Mouse (Mus musculus): ENCODE results near the gene Mcoln2. TPM values are rescaled to one million over a fixed set of nuclear protein-coding genes. Genes with fewer than 3 reads are reported as not detected.

Mcoln2 gene
- total and polyA plus RNA-seq, 3 experiments: 0.66 TPM; not detected in 2

DNA sequence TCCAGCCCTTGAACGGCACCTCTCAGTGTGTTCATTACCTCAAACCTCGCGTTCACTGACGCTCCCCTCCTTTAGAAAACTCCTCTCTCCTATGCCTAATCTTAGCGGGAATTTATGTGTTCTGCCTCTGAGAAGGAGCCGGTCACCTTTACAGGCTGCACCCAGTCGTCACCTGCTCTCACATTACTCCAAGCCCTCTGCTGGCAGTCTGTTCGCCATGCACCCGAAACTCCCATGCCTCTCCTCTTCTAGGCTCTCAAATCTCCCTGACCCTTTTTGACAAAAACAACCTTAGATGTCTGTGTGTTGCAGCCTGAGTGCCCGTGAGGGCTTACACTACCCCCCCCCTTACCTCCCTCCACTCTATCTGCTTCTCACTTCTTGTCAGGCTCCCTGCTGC is 13.2 kb upstream of the Mcoln2 start:
- no peak for ATAC-seq (ENCODE audit: extremely low read depth, insufficient number of reproducible peaks, low FRiP score, poor library complexity, severe bottlenecking)
- H3K27me3 ChIP-seq (ENCODE audit: insufficient read depth, low read length): no peaks in the 10 kb centered on the region; the same call in 1 of the 2 replicates
- no peaks in the 10 kb centered on the region for H3K36me3 ChIP-seq (replicated peaks)
- H3K4me3 ChIP-seq (ENCODE audit: low read depth, low read length): no peak overlapping the region
- TF ChIP-seq POLR2AphosphoS5 (IDR thresholded peaks at IDR 0.05; ENCODE audit: insufficient replicate concordance, low read depth, low read length) (no peak), GATA2 (IDR thresholded peaks at IDR 0.05; ENCODE audit: borderline replicate concordance, low read depth, low read length) (no peak), CTCF (IDR thresholded peaks at IDR 0.05; ENCODE audit: low read depth, low read length) (no peak), TAL1 (conservative IDR thresholded peaks at IDR 0.05; ENCODE audit: low read depth, low read length) (no peak), GATA1 (IDR thresholded peaks at IDR 0.05; ENCODE audit: borderline replicate concordance, low read length) (no peak)
- no peaks in the 10 kb centered on the region for H3K9me3 ChIP-seq (replicated peaks)
- no peaks in the 10 kb centered on the region for H3K4me1 ChIP-seq (ENCODE audit: insufficient read depth, low read depth, low read length)
- DNase-seq (ENCODE audit: low spot score): no peak

DNA sequence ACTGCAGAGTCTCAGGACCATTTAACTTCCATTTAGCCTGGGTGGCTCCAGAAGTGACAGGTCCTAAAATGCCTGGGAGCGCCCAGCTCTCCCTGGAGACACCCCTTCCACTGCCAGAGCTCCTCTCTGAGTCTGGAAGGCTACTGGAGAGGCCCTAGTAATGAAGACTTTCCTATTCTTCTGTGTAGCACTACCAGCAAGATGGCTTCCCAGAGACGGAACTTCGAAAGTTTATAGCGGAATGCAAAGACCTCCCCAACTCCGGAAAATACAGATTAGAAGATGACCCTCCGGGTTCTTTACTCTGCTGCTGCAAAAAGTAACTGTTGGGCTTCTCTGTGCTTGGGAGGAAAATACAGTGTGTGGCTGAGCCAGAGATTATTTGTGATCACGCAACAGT is 9.4 kb upstream of the Mcoln2 start:
- no peaks in the 10 kb centered on the region for H3K36me3 ChIP-seq (replicated peaks)
- no peak for DNase-seq (ENCODE audit: low spot score)
- TF ChIP-seq GATA1 (IDR thresholded peaks at IDR 0.05; ENCODE audit: borderline replicate concordance, low read length) (no peak), CTCF (IDR thresholded peaks at IDR 0.05; ENCODE audit: low read depth, low read length) (no peak), TAL1 (conservative IDR thresholded peaks at IDR 0.05; ENCODE audit: low read depth, low read length) (no peak), POLR2AphosphoS5 (IDR thresholded peaks at IDR 0.05; ENCODE audit: insufficient replicate concordance, low read depth, low read length) (no peak), GATA2 (IDR thresholded peaks at IDR 0.05; ENCODE audit: borderline replicate concordance, low read depth, low read length) (no peak)
- no peak overlapping the region for H3K4me3 ChIP-seq (ENCODE audit: low read depth, low read length)
- H3K27me3 ChIP-seq (ENCODE audit: insufficient read depth, low read length): peaks cover 5% of the 10 kb centered on the region; the same call in 1 of the 2 replicates
- H3K9me3 ChIP-seq (replicated peaks): no peaks in the 10 kb centered on the region
- no peaks in the 10 kb centered on the region for H3K4me1 ChIP-seq (ENCODE audit: insufficient read depth, low read depth, low read length)
- no peak for ATAC-seq (ENCODE audit: extremely low read depth, insufficient number of reproducible peaks, low FRiP score, poor library complexity, severe bottlenecking)

DNA sequence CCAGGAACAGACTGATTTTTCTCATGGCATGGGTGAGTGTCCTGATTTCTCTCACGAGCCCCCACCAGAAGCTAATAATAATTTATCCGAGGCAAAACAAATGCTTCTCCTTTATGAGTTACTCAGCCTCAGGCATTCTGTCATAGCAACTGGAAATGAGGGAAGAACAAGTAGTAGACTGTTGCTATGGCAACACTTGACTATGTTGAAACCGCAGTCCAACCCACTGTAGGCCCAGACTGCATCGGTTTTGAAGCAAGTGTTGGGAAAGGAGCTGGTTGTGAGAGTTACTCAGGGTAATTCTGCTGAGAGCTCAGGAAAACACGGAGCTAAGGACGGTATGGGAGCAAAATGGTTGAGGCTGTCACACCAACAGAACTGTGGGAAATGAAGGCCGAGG is 7.1 kb upstream of the Mcoln2 start:
- no peak for DNase-seq (ENCODE audit: low spot score)
- ATAC-seq (ENCODE audit: extremely low read depth, insufficient number of reproducible peaks, low FRiP score, poor library complexity, severe bottlenecking): no peak
- TF ChIP-seq GATA2 (IDR thresholded peaks at IDR 0.05; ENCODE audit: borderline replicate concordance, low read depth, low read length) (no peak), POLR2AphosphoS5 (IDR thresholded peaks at IDR 0.05; ENCODE audit: insufficient replicate concordance, low read depth, low read length) (no peak), CTCF (IDR thresholded peaks at IDR 0.05; ENCODE audit: low read depth, low read length) (no peak), TAL1 (conservative IDR thresholded peaks at IDR 0.05; ENCODE audit: low read depth, low read length) (no peak), GATA1 (IDR thresholded peaks at IDR 0.05; ENCODE audit: borderline replicate concordance, low read length) (no peak)

GRCm38 (mm10) chr3:146145501-146145900 is 4.1 kb upstream of the Mcoln2 start:
- no peak for DNase-seq (ENCODE audit: low spot score)
- peaks cover 8% of the 10 kb centered on the region for H3K27me3 ChIP-seq (ENCODE audit: insufficient read depth, low read length)
- no peaks in the 10 kb centered on the region for H3K36me3 ChIP-seq (replicated peaks)
- no peak for ATAC-seq (ENCODE audit: extremely low read depth, insufficient number of reproducible peaks, low FRiP score, poor library complexity, severe bottlenecking)
- H3K4me3 ChIP-seq (ENCODE audit: low read depth, low read length): no peak overlapping the region
- TF ChIP-seq CTCF (IDR thresholded peaks at IDR 0.05; ENCODE audit: low read depth, low read length): no peak
- TF ChIP-seq GATA2 (IDR thresholded peaks at IDR 0.05; ENCODE audit: borderline replicate concordance, low read depth, low read length): no peak
- no peak for TF ChIP-seq POLR2AphosphoS5 (IDR thresholded peaks at IDR 0.05; ENCODE audit: insufficient replicate concordance, low read depth, low read length)
- TF ChIP-seq TAL1 (conservative IDR thresholded peaks at IDR 0.05; ENCODE audit: low read depth, low read length): no peak
- no peak for TF ChIP-seq GATA1 (IDR thresholded peaks at IDR 0.05; ENCODE audit: borderline replicate concordance, low read length)
- H3K9me3 ChIP-seq (replicated peaks): no peaks in the 10 kb centered on the region
- no peaks in the 10 kb centered on the region for H3K4me1 ChIP-seq (ENCODE audit: insufficient read depth, low read depth, low read length)

More for the DNA sequence above, 7.1 kb upstream of the Mcoln2 start:
- no peak overlapping the region for H3K4me3 ChIP-seq (ENCODE audit: low read depth, low read length)
- no peaks in the 10 kb centered on the region for H3K9me3 ChIP-seq (replicated peaks)
- no peaks in the 10 kb centered on the region for H3K4me1 ChIP-seq (ENCODE audit: insufficient read depth, low read depth, low read length)
- H3K36me3 ChIP-seq (replicated peaks): no peaks in the 10 kb centered on the region
- peaks cover 5% of the 10 kb centered on the region; the same call in 1 of the 2 replicates for H3K27me3 ChIP-seq (ENCODE audit: insufficient read depth, low read length)

GRCm38 (mm10) chr3:146146131-146146530 is 3.5 kb upstream of the Mcoln2 start:
- Histone ChIP-seq H3K9me3 (replicated peaks) (no peaks in the 10 kb centered on the region), H3K36me3 (replicated peaks) (no peaks in the 10 kb centered on the region), H3K4me1 (ENCODE audit: insufficient read depth, low read depth, low read length) (no peaks in the 10 kb centered on the region), H3K27me3 (ENCODE audit: insufficient read depth, low read length) (peaks cover 8% of the 10 kb centered on the region), H3K4me3 (ENCODE audit: low read depth, low read length) (no peak overlapping the region)
- TF ChIP-seq GATA2 (IDR thresholded peaks at IDR 0.05; ENCODE audit: borderline replicate concordance, low read depth, low read length) (no peak), GATA1 (IDR thresholded peaks at IDR 0.05; ENCODE audit: borderline replicate concordance, low read length) (no peak), POLR2AphosphoS5 (IDR thresholded peaks at IDR 0.05; ENCODE audit: insufficient replicate concordance, low read depth, low read length) (no peak), CTCF (IDR thresholded peaks at IDR 0.05; ENCODE audit: low read depth, low read length) (no peak)
- no peak for DNase-seq (ENCODE audit: low spot score)
- ATAC-seq (ENCODE audit: extremely low read depth, insufficient number of reproducible peaks, low FRiP score, poor library complexity, severe bottlenecking): no peak

DNA sequence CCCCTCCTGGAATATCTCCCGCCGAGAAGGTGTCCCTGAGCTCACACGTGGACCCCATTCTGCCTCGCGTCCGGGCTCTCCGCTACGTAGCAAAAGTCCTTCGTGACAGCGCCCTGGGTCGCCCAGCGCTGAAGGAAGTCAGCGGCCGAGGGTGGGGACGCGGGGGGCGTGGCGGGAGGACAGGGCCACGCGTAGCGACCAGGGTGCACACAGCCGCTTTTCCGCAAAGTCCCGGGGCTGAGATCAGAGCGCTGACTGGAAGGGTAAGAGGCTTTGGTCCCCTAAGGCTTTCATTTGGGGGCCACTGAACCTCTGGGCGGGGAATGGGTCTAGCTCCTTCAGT is 396 bp downstream of the Mcoln2 start:
- DNase-seq (ENCODE audit: low spot score) (no peak), ATAC-seq (ENCODE audit: extremely low read depth, insufficient number of reproducible peaks, low FRiP score, poor library complexity, severe bottlenecking) (no peak)
- no peaks in the 10 kb centered on the region for H3K9me3 ChIP-seq (replicated peaks)
- peaks cover 3% of the 10 kb centered on the region; the same call in 1 of the 2 replicates for H3K27me3 ChIP-seq (ENCODE audit: insufficient read depth, low read length)
- H3K4me1 ChIP-seq (ENCODE audit: insufficient read depth, low read depth, low read length): no peaks in the 10 kb centered on the region
- no peak overlapping the region for H3K4me3 ChIP-seq (ENCODE audit: low read depth, low read length)
- TF ChIP-seq GATA1 (IDR thresholded peaks at IDR 0.05; ENCODE audit: borderline replicate concordance, low read length) (no peak), CTCF (IDR thresholded peaks at IDR 0.05; ENCODE audit: low read depth, low read length) (no peak), POLR2AphosphoS5 (IDR thresholded peaks at IDR 0.05; ENCODE audit: insufficient replicate concordance, low read depth, low read length) (no peak), GATA2 (IDR thresholded peaks at IDR 0.05; ENCODE audit: borderline replicate concordance, low read depth, low read length) (no peak), TAL1 (conservative IDR thresholded peaks at IDR 0.05; ENCODE audit: low read depth, low read length) (no peak)
- no peaks in the 10 kb centered on the region for H3K36me3 ChIP-seq (replicated peaks)
